Mouse (Mus musculus): ENCODE results near the gene Rps6ka5. TPM values are rescaled to one million over a fixed set of nuclear protein-coding genes. Genes with fewer than 3 reads are reported as not detected.

The Rps6ka5 gene
- polyA plus RNA-seq, 1 experiment from 2014 or later = 4.9 TPM

DNA sequence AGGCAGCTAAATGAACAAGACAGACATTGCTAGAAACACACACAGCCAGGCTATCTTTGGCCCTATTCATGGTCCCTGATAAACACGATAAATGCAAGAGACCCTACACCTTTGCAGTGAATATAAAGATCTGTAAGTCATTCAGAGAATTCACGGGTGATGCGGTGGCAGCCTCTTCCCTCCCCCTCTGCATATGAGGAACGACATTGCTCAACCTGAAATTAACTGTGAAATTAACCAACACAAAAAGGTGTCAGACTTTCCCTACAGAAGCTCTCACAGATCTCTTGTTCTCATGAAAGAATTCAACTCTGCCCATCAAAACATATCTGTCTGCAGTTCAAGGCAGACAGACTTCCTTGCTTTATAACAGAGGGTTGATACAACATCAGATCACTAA, 9.8 kb downstream of the Rps6ka5 start:
- no peaks in the 10 kb centered on the region for H3K9me3 ChIP-seq
- H3K4me1 ChIP-seq = 0 out of 2 replicates have a peak, but pooled peaks cover 3% of the 10 kb centered on the region
- 52% methylated on average over 4 of the region's 4 CpGs for WGBS
- no peak overlapping the region for H3K27ac ChIP-seq
- DNase-seq (ENCODE audit: low spot score) = no peak
- no peaks in the 10 kb centered on the region for H3K36me3 ChIP-seq
- no peak overlapping the region for H3K4me3 ChIP-seq
- H3K27me3 ChIP-seq (ENCODE audit: insufficient read depth, poor library complexity, severe bottlenecking) = no peaks in the 10 kb centered on the region

DNA sequence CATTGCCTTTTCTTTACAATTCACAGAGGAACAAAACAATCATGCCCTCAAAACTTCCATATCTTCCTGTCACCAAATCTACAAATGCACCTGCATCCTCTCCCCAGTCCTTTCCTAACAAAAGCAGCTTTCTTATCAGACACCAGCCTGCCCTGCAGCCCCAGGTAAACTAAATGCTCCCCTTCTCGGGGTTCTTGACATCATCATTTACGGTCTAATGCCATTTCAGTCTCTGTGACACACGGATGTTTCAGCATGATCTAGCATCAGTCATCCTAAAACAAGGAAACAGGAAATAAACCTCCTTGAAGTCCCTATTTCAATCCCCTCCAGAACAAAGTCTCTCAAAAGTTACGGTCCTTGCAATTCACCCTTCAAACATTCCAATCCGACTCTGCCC, 15.0 kb downstream of the Rps6ka5 start:
- no peak for DNase-seq (ENCODE audit: low spot score)
- H3K36me3 ChIP-seq = no peaks in the 10 kb centered on the region
- H3K9me3 ChIP-seq = no peaks in the 10 kb centered on the region
- H3K27ac ChIP-seq = no peak overlapping the region
- 50% methylated on average over 5 of the region's 5 CpGs for WGBS
- no peaks in the 10 kb centered on the region for H3K27me3 ChIP-seq (ENCODE audit: insufficient read depth, poor library complexity, severe bottlenecking)
- H3K4me3 ChIP-seq = no peak overlapping the region
- H3K4me1 ChIP-seq = peaks cover 17% of the 10 kb centered on the region

- Histone ChIP-seq H3K36me3 (no peaks in the 10 kb centered on the region), H3K9me3 (no peaks in the 10 kb centered on the region), H3K4me3 (no peak overlapping the region), H3K27ac (no peak overlapping the region), H3K4me1 (peaks cover 17% of the 10 kb centered on the region), H3K27me3 (ENCODE audit: insufficient read depth, poor library complexity, severe bottlenecking) (no peaks in the 10 kb centered on the region)
- DNase-seq (ENCODE audit: low spot score) = no peak
- 78% methylated on average over 10 of the region's 10 CpGs for WGBS
Observed at GRCm38 (mm10) chr12:100711116-100711691, 15.6 kb downstream of the Rps6ka5 start.

GRCm38 (mm10) chr12:100710432-100710831, 16.4 kb downstream of the Rps6ka5 start:
- H3K4me1 ChIP-seq = peaks cover 17% of the 10 kb centered on the region
- 17% methylated on average over 1 of the region's 1 CpGs for WGBS
- no peak overlapping the region for H3K4me3 ChIP-seq
- no peaks in the 10 kb centered on the region for H3K9me3 ChIP-seq
- no peak for DNase-seq (ENCODE audit: low spot score)
- H3K27me3 ChIP-seq (ENCODE audit: insufficient read depth, poor library complexity, severe bottlenecking) = no peaks in the 10 kb centered on the region
- H3K36me3 ChIP-seq = no peaks in the 10 kb centered on the region
- H3K27ac ChIP-seq = no peak overlapping the region

- no peak overlapping the region for H3K4me3 ChIP-seq
- DNase-seq (ENCODE audit: low spot score) = no peak
- WGBS = 93% methylated on average over 2 of the region's 2 CpGs
- no peak overlapping the region for H3K27ac ChIP-seq
- no peaks in the 10 kb centered on the region for H3K9me3 ChIP-seq
- H3K36me3 ChIP-seq = no peaks in the 10 kb centered on the region
- H3K27me3 ChIP-seq (ENCODE audit: insufficient read depth, poor library complexity, severe bottlenecking) = no peaks in the 10 kb centered on the region
- H3K4me1 ChIP-seq = peaks cover 23% of the 10 kb centered on the region
Observed at GRCm38 (mm10) chr12:100707312-100707711, 19.5 kb downstream of the Rps6ka5 start.

GRCm38 (mm10) chr12:100705057-100705722, 21.6 kb downstream of the Rps6ka5 start:
- DNase-seq (ENCODE audit: low spot score) = no peak
- Histone ChIP-seq H3K27ac (no peak overlapping the region), H3K36me3 (no peaks in the 10 kb centered on the region), H3K27me3 (ENCODE audit: insufficient read depth, poor library complexity, severe bottlenecking) (no peaks in the 10 kb centered on the region), H3K4me1 (peaks cover 10% of the 10 kb centered on the region), H3K9me3 (no peaks in the 10 kb centered on the region), H3K4me3 (no peak overlapping the region)
- WGBS = 58% methylated on average over 5 of the region's 5 CpGs

- 90% methylated on average over 1 of the region's 1 CpGs for WGBS
- DNase-seq (ENCODE audit: low spot score) = no peak
Observed at GRCm38 (mm10) chr12:100698019-100698418, 28.8 kb downstream of the Rps6ka5 start.

GRCm38 (mm10) chr12:100696621-100697020, 30.2 kb downstream of the Rps6ka5 start:
- Histone ChIP-seq H3K27me3 (ENCODE audit: insufficient read depth, poor library complexity, severe bottlenecking) (no peaks in the 10 kb centered on the region), H3K4me1 (peaks cover 13% of the 10 kb centered on the region), H3K36me3 (no peaks in the 10 kb centered on the region), H3K4me3 (no peak overlapping the region), H3K27ac (no peak overlapping the region), H3K9me3 (no peaks in the 10 kb centered on the region)
- no peak for DNase-seq (ENCODE audit: low spot score)
- WGBS = 51% methylated on average over 4 of the region's 4 CpGs

More at GRCm38 (mm10) chr12:100698019-100698418, 28.8 kb downstream of the Rps6ka5 start:
- Histone ChIP-seq H3K4me1 (peaks cover 3% of the 10 kb centered on the region; the same call in 1 of the 2 replicates), H3K36me3 (no peaks in the 10 kb centered on the region), H3K27ac (no peak overlapping the region), H3K4me3 (no peak overlapping the region), H3K27me3 (ENCODE audit: insufficient read depth, poor library complexity, severe bottlenecking) (no peaks in the 10 kb centered on the region), H3K9me3 (no peaks in the 10 kb centered on the region)

GRCm38 (mm10) chr12:100695252-100695651, 31.5 kb downstream of the Rps6ka5 start:
- Histone ChIP-seq H3K4me3 (no peak overlapping the region), H3K9me3 (no peaks in the 10 kb centered on the region), H3K27me3 (ENCODE audit: insufficient read depth, poor library complexity, severe bottlenecking) (no peaks in the 10 kb centered on the region), H3K36me3 (no peaks in the 10 kb centered on the region), H3K4me1 (peaks cover 15% of the 10 kb centered on the region), H3K27ac (no peak overlapping the region)
- WGBS = 79% methylated on average over 3 of the region's 3 CpGs
- no peak for DNase-seq (ENCODE audit: low spot score)

- Histone ChIP-seq H3K36me3 (no peaks in the 10 kb centered on the region), H3K9me3 (no peaks in the 10 kb centered on the region), H3K4me3 (no peak overlapping the region), H3K27ac (no peak overlapping the region), H3K27me3 (ENCODE audit: insufficient read depth, poor library complexity, severe bottlenecking) (no peaks in the 10 kb centered on the region), H3K4me1 (peaks cover 17% of the 10 kb centered on the region)
- 39% methylated on average over 3 of the region's 3 CpGs for WGBS
- DNase-seq (ENCODE audit: low spot score) = no peak
Observed at GRCm38 (mm10) chr12:100692208-100692607, 34.6 kb downstream of the Rps6ka5 start.

DNA sequence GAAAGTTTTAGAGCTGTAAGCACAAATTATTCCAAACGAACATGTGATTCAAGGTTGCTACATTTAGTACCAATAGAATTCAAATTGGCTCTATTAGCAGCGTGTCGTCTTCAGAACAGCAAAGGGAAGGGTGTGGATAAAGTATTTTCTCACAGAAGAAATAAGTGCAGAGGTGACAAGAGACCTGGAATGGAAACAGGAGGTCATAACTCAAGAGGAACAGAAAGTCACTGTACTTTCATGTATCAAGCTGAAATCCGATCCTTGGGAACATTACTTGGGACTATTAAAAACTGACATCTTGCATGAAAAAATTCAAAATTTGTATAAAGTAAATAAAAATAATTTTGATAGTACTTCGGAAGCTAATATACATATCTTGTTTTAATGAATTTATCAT, 36.3 kb downstream of the Rps6ka5 start:
- Histone ChIP-seq H3K4me3 (no peak overlapping the region), H3K9me3 (no peaks in the 10 kb centered on the region), H3K4me1 (peaks cover 15% of the 10 kb centered on the region), H3K36me3 (no peaks in the 10 kb centered on the region), H3K27me3 (ENCODE audit: insufficient read depth, poor library complexity, severe bottlenecking) (no peaks in the 10 kb centered on the region), H3K27ac (no peak overlapping the region)
- DNase-seq (ENCODE audit: low spot score) = no peak
- WGBS = 86% methylated on average over 5 of the region's 5 CpGs

- Histone ChIP-seq H3K27ac (peak overlapping the region; percentile 78), H3K4me3 (no peak overlapping the region), H3K27me3 (ENCODE audit: insufficient read depth, poor library complexity, severe bottlenecking) (no peaks in the 10 kb centered on the region), H3K36me3 (no peaks in the 10 kb centered on the region), H3K4me1 (peaks cover 15% of the 10 kb centered on the region), H3K9me3 (no peaks in the 10 kb centered on the region)
- no peak for DNase-seq (ENCODE audit: low spot score)
Observed at GRCm38 (mm10) chr12:100688177-100688576, 38.6 kb downstream of the Rps6ka5 start.

DNA sequence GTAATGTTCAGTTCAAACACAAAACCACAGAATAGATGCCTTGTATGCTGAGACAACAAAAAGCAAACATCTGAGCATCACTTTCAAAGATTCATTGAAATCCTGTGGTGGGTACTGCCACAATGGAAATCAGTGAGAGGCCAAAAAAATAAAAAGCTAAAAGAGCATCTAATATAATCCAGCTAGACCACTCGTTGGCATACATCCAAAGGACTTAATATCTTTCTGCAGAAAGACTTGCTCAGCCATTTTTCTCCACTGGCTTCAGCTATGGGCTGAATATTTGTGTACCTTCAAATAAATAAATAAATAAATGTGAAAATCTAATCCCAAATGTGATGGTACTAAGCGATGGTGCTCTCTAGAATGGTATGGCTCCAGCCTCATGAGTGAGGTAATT, 39.8 kb downstream of the Rps6ka5 start:
- DNase-seq (ENCODE audit: low spot score) = no peak
- H3K4me3 ChIP-seq = no peak overlapping the region
- H3K27ac ChIP-seq = no peak overlapping the region
- H3K4me1 ChIP-seq = peaks cover 9% of the 10 kb centered on the region
- no peaks in the 10 kb centered on the region for H3K36me3 ChIP-seq
- WGBS = 83% methylated on average over 2 of the region's 2 CpGs
- no peaks in the 10 kb centered on the region for H3K27me3 ChIP-seq (ENCODE audit: insufficient read depth, poor library complexity, severe bottlenecking)
- H3K9me3 ChIP-seq = no peaks in the 10 kb centered on the region

All from heart, embryonic 10.5 days (tissue).